Mouse (Mus musculus) regulatory T cell (primary cell): ENCODE results near the gene Ap1ar.

Experiments
- in situ Hi-C: fragments of 300-600 bp; cut with MboI, MseI; formaldehyde crosslinking; loops from one replicate; pipeline ENCODE4 v1.15.1; 2025; ENCODE audit warnings: high pct_unique_total_duplicates

Ap1ar gene

DNA sequence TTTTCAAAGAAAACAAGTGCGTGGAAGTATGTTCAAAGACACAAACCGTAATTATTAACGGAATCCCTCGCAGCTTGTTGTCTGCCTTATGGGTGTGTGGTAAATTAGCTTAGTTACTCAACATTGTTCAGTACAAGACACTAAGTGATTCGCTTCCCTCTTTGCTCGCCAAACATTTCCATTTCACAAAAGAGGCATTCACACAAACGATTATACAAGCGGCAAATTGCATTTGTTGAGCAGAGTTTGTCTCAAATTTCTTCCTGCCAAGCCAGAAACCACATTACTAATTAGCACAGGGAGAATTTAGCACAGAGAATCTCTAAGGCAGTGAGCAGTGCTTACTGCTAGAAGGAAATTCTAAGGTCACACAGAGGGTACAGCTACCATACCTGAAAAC, 4.6 kb upstream of the Ap1ar start:
- in situ Hi-C loops = no loop called here

GRCm38 (mm10) chr3:127837972-127838644, 785 bp upstream of the Ap1ar start:
- in situ Hi-C loops = no loop called here

DNA sequence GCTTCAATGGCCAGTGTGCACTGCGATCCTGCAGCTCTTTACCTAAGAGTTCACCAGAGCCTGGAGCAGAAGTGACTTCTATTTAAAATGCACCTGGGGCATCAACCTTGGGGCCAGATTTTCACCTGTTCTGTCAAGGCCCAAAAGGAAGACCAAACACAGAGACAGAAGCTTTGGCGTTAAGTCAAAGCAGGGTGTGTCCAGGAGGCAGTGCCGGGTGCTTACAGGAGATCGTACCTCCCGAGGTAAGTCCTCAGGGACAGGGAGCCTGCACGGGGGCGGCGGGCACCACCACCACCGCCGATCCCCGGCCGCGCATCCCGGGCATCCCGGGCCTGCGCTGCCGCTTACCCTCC, 547 bp downstream of the Ap1ar start:
- in situ Hi-C loops = no loop called here

- in situ Hi-C loops = no loop called here
Measured at GRCm38 (mm10) chr3:127835594-127835993, 1.7 kb downstream of the Ap1ar start.

- in situ Hi-C loops = no loop called here
Measured at GRCm38 (mm10) chr3:127834040-127834439, 3.3 kb downstream of the Ap1ar start.

GRCm38 (mm10) chr3:127831079-127831478, 6.2 kb downstream of the Ap1ar start:
- in situ Hi-C loops = no loop called here

GRCm38 (mm10) chr3:127830183-127830582, 7.1 kb downstream of the Ap1ar start:
- in situ Hi-C loops = no loop called here

- in situ Hi-C loops = no loop called here
Measured at GRCm38 (mm10) chr3:127827123-127827522, 10.2 kb downstream of the Ap1ar start.

- in situ Hi-C loops = no loop called here
Measured at GRCm38 (mm10) chr3:127826503-127826902, 10.8 kb downstream of the Ap1ar start.

GRCm38 (mm10) chr3:127823886-127824863, 13.1 kb downstream of the Ap1ar start:
- in situ Hi-C loops = no loop called here

DNA sequence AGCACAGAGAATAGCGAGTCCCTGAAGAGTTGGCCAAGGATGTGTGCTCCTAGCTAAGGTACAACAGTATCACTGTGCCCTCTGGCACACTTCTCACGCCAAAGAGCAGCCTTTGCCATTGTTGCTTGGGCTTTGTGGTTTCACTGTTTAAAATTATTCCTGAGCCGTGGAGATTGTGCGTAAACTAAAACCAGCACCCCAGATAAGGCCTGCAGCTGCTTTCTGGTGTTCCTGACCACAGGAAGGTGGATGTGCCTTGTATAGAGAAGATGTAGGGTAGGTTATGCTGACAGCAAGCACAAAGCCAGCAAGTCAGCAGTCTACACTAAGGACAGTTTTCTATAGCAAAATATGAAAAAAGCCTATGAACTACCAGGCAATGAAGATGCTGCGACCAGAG, 16.1 kb downstream of the Ap1ar start:
- in situ Hi-C loops = no loop called here

- in situ Hi-C loops = no loop called here
Measured at GRCm38 (mm10) chr3:127820400-127820799, 16.9 kb downstream of the Ap1ar start.

GRCm38 (mm10) chr3:127818694-127819663, 18.3 kb downstream of the Ap1ar start:
- in situ Hi-C loops = no loop called here

DNA sequence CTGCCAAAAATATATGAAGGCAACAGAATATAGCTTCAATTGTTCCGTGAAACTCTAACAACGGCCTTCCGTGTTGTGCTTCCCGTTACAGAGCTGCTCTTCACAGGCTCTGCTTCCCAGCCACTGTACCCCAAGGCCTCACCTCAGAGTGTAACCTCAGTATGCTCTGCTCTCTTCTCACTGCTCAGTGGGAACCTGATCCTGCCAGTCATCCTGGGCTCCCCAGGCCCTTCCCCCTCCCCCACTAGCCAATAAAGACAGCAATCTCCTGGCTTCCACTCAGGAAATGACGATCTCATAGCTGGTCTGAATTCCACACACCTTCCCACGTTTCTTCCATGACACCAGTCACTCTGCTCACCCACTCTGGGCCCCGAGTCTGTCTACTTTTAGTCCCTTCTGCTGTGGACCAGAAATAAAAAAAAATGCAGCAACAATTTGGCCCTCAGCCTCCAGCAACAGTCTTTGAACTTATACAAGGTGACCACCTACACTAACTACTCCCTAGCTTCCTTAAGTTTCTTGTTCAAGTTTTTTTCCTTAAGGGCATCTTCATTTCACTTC, 20.1 kb downstream of the Ap1ar start:
- in situ Hi-C loops = no loop called here

GRCm38 (mm10) chr3:127809103-127809502, 28.2 kb downstream of the Ap1ar start:
- in situ Hi-C loops = no loop called here

DNA sequence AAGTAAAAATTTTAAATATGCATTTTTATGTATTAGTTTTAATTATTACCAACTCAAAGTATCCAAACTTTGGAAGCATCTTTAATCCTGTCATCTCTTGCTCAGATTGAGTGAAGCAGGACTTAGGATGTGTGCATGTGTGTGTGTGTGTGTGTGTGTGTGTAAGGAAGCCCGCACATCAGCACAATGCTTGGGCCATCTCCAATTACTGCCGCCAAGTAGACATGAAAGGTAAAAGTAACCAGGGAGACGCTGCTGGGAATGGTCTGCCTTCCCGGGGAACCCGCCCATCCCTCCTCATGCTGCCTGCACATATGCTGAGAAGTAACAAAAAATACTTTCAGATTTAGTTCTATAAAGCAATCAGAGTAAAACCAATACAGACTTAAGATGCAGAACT, 29.5 kb downstream of the Ap1ar start:
- in situ Hi-C loops = no loop called here

GRCm38 (mm10) chr3:127805991-127806390, 31.3 kb downstream of the Ap1ar start:
- in situ Hi-C loops = no loop called here

GRCm38 (mm10) chr3:127805071-127805470, 32.3 kb downstream of the Ap1ar start:
- in situ Hi-C loops = no loop called here

- in situ Hi-C loops = no loop called here
Measured at GRCm38 (mm10) chr3:127804439-127804838, 32.9 kb downstream of the Ap1ar start.

- in situ Hi-C loops = no loop called here
Measured at GRCm38 (mm10) chr3:127802814-127803213, 34.5 kb downstream of the Ap1ar start.

DNA sequence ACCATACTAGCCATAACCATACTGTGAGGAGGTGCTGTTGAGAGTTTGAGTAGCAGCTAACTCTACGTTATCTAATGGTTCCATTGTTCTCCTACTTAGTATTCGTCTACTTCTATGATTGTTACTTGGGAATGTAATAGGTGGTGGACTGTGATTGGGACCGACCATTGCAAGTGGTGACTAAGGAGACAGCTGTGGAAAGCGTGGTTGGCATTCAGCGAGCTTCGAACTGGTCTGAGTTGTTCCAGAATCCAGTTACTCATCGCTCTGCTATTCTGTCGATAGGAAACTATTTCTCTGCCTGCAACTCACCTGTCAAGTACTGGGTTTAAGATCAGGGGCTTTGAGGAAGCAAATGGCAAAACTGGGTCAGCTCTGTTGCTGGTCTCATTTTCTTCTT, 36.2 kb downstream of the Ap1ar start:
- in situ Hi-C loops = no loop called here
